Mouse (Mus musculus) retina, postnatal 1 day (tissue): ENCODE data around the gene Cdk5rap2.

Source experiments
- DNase-seq: peaks from one replicate; pipeline ENCODE4 v3.0.0-alpha.2; 2012

Cdk5rap2 gene

DNA sequence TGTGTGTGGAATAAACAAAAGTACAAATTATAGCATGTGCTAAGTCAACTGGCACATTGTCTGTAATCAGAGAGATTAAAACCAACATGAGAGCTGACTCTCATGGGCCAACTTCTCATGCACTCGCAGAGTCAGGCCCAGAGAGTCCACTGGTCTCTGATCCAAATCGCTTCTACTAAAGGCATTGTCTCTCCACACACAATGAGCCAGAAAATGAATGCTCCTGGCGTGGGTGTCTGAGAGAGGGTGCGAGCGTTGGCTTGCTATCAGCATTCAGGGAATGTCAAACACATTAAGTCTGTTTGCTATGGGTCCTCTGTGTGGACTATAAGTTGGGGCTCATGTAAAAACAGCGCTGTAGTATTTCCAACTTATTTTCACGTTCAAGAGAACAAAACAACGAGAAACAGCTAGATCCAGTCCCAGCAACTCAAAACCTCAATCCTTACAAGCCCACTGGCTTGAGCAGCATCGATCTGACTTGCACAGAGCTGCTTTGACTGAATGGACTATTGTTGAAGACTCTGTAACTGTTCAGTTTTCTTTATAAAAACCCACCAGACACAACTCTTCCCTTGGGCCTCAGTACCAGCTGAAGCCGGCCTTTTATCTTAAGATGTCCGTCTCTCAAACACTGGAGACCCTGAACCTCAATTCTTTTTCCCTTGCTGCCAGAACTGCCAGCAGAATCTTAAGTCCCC, 74.6 kb downstream of the Cdk5rap2 start:
- no peak for DNase-seq

DNA sequence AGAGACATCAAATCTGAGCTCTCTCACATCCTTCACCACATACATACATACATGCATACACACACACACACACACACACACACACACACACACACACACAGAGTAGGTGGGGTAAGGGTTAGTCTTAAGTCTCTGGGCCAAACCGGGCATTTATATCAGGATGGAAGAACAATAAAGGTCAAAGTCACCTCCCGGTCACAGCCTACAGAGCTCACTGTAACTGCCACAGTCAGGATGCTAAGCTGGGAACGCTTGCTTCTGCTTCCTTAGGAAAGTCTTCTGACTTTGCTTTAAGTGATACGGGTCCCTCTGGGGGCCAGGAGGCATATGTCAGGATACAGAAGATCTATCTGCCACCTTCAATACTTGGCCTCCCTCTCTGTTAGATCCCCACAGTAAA, 75.2 kb downstream of the Cdk5rap2 start:
- DNase-seq = no peak

DNA sequence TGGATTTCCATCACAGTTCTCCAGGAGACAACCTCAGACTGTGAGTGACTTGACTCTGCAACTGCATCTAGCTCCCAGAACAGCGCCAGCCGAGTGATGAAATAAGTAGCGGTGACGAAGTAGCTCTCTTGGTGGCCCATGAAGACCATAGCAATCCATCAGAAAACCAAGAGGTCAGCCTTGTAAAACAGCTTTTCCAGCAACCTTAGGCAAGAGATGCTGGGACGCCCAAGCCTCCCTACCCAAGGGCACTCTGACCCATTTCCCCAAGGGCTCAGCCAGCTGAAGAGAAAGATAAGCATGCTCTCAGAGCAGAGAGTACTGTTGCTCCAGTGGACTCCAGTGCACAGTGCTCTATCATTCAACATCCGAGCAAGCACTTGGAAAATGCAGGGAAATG, 77.3 kb downstream of the Cdk5rap2 start:
- DNase-seq = no peak

DNA sequence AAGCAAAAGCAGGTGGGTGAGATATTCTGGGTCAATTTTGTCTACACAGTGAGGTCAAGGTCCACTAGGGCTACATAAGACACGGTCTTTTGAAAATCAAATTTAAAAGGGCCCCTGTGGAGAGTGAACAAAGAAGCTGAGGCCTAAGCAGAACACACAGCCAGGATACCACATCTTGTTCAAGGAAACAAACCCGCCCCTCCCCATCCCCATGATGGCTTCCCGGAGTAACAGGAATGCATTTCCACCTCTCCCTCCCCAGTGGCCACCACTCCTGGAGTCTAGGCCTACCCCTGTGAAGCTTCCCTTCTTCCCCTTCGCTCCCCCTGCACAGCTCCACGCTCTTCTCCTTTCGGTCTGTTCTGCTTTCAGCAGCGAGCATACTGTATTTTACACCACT, 77.7 kb downstream of the Cdk5rap2 start:
- no peak for DNase-seq

DNA sequence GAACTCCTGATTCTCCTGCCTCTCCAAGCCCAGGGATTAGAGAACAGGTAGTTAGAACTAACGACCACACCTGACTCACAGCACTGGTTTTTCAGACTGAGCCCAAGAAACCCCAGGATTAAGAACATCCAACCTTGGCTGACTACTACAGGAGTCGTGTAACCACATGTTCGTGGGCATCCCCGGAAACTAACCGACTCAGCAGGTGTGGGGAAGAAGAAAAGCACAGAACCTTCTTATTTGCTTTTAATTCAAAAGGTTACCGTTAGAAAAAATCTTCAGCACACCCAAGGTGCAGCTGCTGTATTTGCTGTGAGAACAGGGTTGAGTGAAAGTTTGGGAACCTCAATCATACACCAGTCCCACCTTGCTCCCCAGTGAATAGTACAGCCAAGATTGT, 79.1 kb downstream of the Cdk5rap2 start:
- DNase-seq = no peak

DNA sequence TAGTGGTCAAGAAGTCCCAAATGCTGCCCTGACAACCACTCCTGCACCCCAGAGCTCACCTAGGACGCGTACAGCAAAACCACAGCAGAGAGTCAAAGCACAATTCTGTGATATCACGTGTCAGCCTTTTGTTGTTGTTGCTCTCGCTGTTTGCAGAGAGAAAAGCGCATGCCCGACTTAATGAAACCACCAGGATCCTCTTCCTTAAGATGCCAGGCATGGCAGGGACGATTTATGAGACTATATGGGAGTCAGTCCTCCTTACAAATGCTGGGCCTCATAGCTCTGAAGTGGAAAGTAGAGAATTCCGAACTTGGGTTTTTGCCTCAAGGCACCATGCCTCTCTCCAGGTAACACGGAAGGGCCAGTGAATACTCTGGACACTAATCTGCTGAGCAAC, 82.2 kb downstream of the Cdk5rap2 start:
- no peak for DNase-seq

DNA sequence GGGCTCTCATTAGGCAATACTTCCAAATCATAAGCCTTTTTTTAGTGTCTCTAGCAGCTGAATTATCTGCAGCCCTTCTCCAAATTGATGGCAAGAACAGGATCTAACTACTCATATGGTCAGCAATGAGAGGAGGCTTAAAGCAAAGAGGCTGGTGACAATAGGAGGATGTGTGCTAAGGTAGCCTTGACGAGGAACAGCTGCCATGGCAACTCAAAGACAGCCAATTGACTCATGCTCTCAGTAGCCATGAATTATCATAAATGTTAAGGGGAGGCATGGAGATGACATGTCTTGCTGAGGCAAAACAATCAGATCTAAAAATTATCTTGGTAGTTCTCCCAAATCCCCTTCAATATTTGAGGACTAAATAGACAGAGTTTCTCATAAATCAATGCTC, 82.8 kb downstream of the Cdk5rap2 start:
- DNase-seq = no peak

DNA sequence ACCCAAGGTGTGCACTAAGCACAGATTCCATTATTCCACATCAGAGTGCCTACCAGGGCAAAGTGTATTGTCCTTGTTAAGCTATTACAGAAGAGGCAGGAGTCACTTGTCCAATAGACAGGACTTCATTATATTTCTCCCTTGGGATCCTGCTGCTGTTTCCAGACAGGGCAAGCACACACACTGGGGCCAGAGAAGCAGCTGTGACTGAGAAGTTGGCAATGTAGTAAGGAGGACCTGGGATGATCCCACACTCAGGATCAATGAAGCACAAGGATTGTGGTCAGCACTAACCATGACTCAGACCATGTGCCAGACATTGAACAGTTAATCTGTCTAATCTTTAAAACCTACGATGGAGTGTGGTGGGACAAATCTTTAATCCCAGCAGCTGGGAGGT, 88.7 kb downstream of the Cdk5rap2 start:
- no peak for DNase-seq

DNA sequence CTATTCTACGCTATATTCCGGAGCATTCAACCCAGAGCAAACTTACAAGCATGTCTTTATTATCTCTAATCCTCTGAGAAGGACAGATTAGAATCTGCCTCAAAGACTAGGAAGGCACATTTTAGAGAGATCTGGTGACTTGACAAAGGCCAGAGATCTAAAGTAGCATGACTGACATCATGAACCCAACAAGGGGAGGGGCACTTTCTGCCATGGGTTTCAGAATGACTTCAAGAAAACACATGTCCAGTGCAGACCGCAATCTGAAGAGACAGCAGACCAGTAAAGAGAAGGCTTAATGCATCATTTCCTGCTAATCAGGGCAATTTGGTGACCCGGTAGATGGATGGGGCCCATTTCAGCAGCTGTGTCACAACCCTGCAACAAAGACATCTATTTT, 98.1 kb downstream of the Cdk5rap2 start:
- peak; percentile 12 for DNase-seq

DNA sequence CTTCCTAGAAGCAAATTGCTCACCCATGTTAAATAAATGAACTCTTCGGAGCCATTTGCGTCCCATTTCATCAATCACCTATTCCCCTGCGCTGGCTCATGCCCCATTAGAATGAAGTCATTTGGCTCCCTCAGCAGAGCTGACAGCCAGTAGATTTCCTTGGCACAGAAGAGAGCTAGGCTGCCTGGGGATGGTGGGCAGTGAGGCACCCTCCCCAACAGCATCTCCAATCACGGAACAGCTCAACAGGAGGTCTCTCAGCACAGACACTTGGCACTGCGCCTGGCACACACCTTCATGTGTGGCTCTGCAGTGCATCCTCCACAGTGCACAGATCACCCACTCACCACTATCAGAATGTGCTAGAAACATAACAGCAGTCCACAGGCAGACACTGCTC, 98.7 kb downstream of the Cdk5rap2 start:
- DNase-seq = peak; percentile 56

DNA sequence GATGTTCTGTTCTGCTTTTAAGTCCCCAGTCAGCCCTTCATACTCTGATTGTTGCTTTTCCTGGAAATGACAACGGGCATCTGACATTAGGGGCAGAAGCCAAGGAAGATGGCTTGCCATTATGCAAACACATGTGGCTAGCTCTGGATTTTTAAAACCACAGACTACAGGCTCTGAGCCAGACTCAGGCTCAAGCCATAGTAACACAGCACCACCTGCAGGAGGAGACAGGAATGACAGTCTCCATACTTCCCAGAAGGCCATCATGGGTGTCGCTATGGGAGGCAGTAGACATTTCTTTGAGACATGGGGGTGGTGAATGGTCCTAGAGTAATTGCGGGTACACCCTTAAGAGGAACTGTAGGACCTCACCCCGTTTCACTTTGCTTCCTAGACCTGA, 103.0 kb downstream of the Cdk5rap2 start:
- peak; percentile 55 for DNase-seq

DNA sequence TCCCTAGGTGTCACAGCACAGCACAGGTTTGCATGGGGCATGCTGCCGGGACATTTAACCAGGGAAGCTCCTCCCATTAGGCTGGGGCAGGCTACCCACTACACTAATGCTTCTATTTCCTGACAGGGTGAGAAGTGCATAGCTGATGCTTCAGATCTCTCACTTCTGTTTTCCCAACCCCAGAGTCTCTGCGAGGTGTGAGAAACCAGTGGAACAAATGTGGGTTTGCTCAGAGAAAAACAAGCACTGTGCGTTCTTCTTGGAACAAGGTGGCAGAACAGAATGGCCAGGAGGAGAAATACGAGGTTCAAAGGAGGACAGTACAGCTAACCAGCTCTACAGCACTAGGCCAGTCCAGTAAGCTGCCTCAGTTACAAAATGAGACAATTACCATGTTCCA, 106.4 kb downstream of the Cdk5rap2 start:
- DNase-seq = no peak

DNA sequence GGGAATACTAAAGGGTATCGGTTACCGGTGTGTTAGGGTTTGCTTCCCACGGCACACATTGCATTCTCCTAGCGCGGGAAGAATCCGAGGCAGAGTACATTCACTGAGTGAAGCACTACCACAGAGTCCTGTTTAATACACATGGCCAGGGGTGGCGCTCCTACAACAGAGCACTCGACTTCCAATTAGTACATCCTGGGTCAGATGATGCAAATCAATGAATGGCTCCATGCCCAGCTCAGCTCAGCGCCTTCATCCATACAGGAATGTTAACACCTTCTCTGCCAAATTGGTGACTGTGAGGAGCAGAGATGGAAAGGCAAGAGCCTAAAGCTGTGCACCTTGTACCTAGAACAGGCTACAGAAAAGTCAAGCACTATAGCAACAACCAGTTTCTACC, 109.1 kb downstream of the Cdk5rap2 start:
- peak; percentile 10 for DNase-seq

DNA sequence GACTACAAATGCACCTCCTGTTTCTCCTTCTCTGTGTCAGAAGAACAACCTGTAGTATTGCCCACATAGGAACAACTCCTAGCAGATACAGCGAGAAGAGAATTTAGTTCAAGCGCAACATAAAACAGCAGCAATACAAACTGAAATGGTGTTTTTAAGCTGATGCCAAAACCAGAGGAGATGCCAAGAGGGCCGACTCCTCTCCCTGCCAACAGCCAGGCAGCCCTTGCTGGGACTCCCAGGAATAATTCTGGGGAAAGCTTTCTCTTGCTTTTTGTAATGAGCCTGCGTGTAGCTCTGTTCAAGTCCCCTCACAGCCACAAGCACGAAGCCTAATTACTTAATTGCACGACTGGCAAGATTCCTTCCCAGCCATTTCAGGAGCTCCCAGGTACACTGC, 120.9 kb downstream of the Cdk5rap2 start:
- no peak for DNase-seq

DNA sequence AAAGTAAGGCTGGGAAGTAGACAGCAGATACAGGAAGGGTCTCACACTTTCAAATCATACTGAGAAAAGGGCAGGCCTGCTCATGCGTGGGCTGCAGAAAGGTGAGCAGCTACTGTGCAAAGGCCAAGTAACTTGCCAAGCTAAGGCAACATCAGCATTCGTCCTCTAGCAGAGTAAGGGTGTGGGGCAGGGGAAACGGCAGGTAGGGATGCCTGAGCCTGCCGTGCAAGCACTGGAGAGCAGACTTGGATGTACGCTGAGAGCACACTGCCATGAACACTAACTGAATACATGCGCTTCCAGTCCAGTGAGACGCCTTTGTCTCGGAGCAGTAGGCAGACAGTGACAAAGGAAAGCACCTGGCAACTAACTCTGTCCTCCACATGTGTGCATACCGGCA, 127.1 kb downstream of the Cdk5rap2 start:
- no peak for DNase-seq

DNA sequence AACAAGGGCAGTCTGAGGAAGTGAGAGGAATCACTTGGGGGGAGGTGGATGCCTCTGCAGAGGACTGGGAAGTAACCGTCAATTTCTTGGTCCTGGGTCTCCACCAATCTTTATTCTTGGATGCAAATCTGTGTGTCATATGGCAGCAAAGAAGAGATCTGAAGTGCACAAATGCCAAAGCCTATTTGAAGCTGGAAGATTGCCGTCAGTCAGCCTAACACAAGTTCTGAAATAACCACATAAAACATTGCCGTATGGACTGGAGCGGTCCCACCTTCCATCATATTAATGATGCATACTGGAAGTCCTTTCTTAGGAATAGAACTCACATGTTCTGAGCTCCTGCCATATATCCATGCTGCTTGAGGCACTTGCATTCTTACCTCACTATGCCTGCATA, 131.4 kb downstream of the Cdk5rap2 start:
- DNase-seq = no peak

DNA sequence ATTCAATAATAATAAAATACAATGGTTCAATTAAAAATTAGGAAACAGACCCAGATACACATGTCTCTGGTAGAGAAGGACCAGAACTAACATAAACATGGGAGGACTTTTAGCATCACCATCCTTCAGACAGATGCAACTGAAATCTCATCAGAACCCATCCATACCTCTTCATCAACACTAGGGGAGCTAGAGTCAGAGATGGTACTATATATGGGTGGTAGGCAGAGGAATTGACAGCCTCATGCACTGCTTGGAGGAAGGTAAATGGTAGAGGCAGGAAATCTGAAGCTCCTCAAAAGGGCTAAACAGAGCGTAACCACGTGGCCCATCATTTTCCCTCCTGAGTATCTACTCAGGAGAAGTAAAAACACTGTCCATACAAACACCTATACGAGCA, 132.2 kb downstream of the Cdk5rap2 start:
- DNase-seq = no peak

DNA sequence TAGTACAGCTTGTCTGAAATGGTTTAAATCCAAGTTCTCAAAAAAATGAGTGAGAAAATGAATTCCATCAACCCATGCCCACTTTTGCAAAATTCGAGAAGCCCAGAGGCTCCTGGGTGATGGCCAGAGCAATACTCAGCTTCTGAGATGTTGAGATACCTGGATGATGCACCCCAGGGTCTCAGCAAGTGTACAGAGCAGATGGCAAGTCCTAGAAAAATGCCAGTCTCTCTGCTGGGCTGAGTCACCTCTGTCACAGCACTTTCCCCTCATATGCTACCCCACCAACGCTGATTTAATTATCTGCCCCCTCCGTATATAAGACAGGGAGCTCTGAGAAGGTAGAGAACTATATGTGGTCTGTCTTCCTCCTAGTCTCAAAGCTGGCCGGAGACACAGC, 137.3 kb downstream of the Cdk5rap2 start:
- no peak for DNase-seq

DNA sequence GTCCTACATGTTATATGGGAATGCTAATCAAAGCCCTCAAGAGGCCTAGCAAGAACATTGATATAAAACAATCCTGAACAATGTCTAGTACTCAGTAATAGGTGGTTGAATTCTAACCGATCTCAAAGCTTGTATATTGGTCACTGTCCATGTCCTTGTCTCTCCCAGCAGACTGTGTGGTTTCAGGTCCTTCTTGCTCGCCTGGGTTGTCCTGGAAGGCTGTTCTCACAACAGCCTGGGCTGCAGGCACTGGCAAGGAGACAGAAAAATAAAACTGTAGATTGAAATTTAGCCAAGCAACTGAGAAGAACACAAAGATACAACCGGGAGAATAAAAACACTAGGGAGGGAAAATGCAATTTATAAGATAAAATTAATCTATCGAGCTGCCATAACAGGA, 137.7 kb downstream of the Cdk5rap2 start:
- no peak for DNase-seq

DNA sequence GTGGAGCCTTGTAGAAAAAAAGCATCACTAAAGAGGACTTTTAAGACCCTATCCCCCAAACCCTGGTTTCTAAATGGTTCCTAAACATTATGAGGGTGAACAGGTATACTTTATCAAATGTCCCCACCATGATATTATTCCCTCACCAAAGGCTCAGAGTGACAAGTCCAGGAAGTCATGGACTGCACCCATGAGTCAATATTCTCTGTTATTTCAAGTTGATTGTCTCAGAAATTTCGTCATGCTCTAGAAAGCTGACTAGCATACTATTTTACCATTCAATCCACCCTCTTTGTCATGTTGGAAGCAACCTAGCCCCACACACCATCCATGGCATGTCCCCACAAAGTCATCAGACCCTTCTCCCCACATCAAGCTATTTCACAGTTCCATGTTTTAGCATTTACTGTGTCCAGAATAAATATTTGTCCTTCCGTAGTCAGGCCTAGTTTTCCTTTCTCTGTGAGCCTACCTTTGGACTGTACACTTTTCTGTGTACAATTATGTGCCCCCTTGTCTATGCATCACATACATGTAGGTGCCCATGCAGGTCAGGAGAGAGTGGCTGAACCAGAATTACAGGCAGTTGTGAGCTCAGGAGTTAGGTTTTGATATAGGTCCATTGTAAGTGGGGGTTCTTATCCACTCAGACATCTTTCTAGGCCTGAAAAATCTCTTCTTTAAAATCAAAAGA, 142.9 kb downstream of the Cdk5rap2 start:
- no peak for DNase-seq

DNA sequence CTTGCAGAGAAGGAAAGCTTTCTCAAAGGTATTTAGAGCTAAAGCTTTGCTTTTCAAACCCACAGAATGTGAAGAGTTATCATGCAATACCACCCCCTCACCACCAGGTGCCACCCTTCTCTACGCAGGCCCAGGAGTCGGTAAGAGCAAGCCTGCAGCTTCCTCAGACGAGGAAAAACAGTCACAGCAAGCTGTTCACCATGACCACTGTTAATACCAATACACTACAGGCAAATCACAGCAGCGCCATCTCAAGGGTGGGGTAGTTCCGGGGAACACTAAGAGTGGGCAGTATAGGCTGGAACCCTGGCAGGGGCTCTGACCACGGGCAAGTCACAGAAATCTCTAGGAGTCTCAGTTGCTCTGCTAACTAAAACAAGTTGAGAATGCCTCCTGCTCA, 145.0 kb downstream of the Cdk5rap2 start:
- DNase-seq = peak; percentile 62

DNA sequence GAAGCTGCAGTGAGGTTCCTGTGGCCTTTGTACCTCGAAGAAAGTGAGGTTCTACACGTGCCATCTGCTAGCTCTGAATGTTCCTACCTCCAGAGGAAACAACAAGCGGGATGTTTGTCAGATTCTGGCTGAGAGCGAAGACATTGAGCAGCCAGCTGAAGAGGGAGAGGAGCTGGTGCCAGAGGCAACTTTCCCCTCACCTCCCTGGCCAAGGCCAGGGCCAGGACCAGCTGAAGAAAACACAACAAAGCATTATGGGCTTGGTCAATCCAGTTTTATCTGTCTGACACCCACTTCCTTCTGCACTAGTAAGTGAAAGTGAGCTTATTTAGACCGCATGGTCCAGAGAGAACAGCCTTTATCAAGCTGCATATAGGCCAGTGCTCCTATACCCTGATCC, 147.4 kb downstream of the Cdk5rap2 start:
- DNase-seq = no peak

DNA sequence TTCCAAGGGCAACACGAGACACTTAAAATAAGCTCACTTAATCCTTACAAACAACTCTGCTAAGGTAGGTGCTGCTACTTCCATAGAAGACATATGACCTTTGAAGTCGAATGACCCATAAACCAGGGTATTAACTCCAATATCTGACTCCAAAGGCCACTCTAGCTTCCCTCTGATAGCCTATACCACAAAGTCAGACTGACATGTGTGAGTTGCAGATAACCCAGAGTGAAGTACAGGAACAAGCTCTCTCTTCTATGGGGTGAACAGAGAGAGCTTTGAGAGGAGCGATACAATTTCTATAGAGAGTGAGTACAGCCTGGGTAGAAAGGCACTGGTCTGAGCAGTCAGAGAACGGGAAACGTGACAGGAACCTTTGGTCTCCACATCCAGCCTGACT, 148.9 kb downstream of the Cdk5rap2 start:
- DNase-seq = no peak

DNA sequence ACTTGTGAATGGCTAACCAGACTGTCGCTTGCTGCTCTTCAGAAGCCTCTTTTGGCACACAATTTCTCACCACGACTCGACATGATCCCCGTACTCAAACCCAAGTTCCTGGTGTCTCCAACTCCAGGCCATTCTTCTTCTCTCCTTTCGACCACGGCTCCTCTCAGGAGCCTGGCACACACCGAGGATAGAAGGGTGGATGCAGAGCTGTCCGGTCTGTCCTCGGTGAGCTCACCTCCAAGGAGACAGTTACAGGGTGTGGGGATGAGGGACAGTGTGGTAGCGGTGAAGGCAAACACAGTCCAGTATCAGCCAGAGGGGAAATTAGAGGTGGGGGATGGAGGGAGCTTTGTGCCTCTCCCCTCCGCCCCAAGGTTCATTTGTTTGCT, 149.8 kb downstream of the Cdk5rap2 start:
- no peak for DNase-seq
